Mouse (Mus musculus) heart, adult 11 months (tissue): ENCODE measurements around the gene Mov10l1.
A peak's percentile ranks its signal among the peaks of the same experiment; 100 is the strongest.

Experiments used
- DNase-seq: peaks from one replicate; pipeline ENCODE4 v3.0.0; 2022

The Mov10l1 gene

DNA sequence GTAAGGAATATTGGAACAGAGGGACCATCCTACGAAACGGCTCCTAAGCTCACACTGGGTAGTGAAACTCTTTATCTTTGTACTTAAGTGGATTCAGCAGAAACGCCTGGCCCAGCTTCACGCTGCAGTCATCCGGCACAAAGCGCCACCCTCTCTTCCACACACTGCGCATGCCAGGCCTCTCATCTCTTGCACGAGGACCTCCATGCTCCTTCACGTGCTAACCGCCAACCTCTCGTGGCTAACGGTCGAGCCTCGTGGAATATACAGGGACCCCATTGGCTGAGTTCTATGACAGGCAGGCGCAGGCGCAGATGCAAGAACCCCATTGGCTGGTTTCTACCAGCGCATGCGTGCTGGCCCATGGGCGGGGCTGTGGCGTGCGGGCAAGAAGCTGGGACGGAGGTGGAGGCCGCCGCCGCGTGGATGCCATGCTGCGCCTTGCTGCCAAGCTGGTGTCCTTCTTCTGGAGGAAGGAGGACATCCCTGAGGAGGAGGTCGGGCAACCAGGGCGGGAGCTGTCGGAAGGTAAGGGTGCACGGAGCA lies at the start of gene Mov10l1:
TSS of gene Mov10l1 (plus strand) at position 376 of the 546 bp plus-strand sequence.
- DNase-seq = peak; percentile 91

DNA sequence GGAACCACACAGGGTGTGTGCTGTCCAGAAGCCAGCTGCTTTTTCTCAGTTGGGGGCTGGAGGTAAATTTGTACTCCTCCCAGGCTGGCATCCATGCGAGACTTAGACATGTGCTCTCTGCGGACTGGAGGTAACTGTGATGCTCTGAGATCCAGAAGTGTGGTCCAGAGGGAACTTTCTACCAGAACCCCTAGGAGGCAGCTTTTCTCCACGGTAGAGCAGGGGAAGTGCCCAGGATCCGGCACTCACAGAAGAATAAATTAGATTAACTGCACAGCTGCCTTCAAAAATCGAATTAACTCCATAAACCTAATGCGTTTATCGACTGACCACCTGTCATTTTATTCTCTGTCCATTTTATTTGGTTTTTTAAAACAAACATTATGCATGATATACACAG lies 48.6 kb upstream of the Mov10l1 start:
- DNase-seq = peak; percentile 73

DNA sequence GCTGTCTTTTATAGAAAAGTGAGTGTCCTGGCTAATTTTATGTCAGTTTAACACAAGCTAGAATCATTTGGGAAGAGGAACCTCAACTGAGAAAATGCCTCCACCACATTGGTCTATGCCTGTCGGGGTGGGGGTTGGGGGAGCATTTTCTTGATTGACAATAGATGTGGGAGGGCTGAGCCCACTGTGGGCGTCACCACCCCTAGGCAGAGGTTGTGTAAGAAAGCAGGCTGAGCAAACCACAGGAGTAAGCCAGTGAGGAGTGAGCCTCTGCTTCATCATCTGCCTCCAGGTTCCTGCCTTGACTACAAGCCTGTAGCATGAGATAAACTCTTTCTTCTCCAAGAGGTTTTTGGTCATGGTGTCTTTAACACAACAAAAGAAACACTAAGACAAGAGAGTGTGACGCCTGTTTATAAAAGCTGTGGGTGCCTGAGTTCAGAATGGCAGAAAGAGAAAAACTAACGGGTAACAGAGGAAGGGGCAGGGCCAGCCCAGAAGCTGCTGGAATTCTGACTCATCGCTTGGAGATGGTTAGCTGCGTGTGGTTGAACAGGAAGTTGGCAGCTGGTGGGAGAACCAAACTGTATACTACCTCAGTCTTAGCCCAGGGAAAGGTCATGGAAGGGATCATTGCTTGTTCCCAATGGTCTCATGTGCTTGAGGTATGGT lies 46.0 kb upstream of the Mov10l1 start:
- DNase-seq = peak; percentile 81

DNA sequence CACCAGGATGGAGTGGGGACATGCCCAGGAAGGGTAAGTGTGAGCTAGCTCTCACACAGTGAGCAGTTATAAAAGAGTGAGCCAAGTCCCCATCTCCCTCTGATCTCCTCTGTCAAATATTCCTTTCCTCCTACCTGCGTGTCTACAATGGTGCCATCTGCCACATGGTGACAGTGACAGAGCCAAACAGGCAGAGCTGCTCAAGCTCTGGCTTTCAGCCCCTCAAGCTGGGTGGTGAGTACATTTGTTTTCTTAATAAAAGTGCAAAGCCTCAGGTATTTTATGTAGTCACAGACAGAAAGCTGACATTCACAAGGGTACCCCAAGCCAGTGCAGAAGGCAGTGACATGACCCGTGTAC lies 45.4 kb upstream of the Mov10l1 start:
- DNase-seq = peak; percentile 55

DNA sequence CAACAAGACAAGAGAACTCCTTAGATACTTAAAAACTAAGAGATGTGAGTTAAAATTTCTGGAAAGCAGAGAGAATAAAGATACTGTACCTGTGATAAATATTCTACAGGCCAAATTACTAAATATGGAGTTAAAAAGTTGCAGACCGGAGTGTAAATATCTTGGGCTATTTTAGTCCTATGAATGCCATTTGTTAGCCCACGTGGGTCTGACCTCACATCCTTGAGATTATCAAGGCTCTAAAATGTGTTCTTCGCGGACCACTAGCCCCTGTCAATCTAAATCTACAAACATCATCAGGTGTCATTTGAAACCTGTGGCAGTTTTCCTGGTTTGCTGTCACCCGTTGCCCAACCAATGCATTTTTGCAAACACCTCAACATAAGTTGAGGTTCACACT lies 39.9 kb upstream of the Mov10l1 start:
- peak; percentile 21 for DNase-seq

DNA sequence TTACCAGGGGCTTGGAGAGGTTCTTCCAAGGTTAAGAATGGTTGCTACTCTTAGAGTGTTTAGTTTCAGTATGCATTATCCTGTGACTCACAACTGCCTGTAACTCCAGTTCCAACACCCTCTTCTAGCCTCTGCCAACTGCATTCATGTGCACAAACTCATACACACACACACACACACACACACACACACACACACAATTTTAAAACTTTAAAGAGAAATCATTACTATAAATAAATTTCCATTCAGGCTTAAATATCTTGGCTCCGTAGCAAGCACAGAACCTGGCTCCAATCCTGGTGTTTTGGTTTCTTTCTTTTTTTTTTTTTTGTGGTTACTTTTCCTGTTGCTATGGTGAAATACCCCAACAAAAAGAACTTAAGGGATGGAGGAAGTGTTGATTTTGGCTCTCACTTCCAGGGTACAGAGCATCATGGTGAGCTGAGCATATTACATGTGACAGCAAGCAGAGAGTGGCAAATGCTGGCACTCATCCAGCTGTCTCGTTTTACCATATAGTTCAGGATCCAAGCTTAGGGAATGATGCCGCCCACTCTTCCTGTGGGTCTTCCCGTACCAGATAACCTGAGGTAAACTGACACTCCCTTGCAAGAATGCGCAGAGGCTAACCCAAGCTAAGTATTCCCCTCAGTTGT lies 38.7 kb upstream of the Mov10l1 start:
- DNase-seq = peak; percentile 88

DNA sequence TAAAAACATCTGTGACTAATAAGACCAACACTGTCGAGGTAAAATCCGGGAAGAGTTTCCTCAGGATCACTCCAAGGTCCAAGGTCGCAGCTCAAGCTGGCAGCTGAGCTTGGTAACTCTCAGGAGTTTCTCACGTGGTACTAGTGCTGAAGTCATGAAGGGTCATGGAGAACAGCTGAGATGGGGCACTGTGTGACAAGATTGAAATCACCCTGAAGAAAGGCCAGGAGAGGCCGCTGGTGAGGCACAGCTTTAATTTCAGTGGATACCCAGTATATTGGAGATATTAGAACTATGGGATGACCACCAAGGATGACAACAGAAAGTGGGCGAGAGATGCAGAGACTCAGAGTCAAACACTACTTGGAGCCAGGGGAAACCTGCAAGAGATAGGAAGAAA lies 35.9 kb upstream of the Mov10l1 start:
- peak; percentile 78 for DNase-seq

DNA sequence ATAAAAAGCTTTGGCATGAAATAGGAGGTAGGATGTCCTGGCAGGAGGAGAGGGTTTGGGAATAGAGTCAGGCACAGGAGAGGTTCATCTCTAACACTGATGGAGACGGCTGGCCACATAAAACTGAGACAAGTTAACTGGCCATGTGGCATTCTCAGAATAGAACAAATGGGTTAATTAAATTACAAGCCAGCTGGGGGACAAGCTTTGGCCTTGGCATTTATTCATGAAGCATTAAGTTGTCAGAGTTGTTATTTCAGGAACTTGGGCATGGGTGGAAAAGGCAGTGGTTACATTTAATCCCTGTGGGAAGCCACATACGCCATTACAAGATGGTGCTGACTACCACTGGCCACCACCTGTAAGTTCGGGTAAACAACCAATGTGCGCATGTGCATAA lies 31.5 kb upstream of the Mov10l1 start:
- no peak for DNase-seq

DNA sequence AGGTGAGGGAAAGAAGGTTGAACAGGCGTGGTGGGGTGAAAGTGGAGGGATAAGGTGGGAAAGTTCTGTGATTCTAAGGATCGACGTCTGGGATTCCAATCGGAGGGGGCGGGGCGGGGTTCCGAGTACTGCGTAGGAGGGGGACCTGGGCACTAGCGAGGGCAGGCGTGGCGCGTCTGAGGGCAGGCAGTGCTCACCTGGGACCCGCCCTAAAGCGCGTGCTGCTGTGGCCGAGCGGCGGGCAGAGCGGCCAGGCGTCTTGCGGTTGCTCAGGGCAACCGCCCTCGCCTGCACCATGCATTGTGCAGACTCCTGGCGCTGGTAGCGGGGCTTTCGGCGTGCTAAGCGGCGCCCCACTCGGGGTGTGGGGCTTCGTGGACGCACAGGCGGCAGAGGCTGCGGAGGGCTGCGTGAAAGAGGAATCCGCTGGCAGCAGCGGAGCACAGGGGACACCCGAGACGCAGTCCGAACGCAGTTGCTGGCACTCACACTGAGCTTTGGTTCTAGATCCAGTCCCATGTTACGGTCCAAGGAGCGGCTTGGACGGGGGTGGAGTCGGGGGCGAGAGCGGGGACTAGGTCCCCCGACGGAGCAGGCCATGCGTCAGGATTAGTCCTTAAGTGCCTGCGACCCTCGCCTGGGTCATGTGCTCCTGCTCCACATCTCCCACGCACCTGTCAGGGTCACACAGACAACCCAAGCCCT lies 28.2 kb upstream of the Mov10l1 start, which contains the start of gene Ttll8:
TSS of gene Ttll8 (minus strand) at position 51 of the 705 bp plus-strand sequence.
- DNase-seq = peak; percentile 82

DNA sequence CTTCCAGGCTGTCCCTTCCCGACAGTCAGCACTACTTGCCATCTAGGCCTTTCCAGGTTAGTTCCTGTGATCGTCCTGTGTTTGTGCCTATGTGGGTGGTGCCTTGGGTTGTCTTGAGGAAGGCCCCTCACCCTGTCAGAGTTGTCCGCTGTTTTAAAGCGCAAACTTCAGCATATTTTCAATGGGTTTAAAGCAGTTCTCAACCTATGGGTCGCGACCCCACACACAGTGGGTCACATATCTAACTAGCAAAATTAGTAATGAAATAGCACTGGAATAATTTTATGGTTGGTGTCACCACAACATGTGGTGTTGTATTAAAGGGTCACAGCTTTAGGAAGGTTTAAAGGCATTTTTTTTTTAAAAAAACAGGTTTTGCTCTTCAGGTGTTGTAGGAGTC lies 27.4 kb upstream of the Mov10l1 start:
- DNase-seq = peak; percentile 80

DNA sequence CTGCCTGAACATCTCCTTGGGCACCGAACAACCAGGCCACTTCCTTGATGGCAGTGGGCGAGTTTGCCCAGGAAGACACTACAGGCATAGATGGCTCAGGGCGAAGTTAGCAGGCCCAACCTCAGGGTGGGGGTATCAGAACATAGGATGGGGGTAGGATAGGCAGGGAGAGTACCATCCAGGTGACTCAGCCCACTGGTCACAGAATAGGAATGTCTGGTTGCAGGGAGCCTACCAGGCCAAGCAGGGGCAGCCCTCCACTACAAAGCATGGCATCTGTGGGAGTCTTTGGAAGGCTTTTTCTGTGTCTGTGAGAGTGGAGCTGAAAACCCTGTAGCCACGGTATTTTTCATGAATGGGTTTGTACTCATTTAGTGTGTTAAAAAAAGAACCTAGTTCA lies 25.2 kb upstream of the Mov10l1 start:
- DNase-seq = no peak

DNA sequence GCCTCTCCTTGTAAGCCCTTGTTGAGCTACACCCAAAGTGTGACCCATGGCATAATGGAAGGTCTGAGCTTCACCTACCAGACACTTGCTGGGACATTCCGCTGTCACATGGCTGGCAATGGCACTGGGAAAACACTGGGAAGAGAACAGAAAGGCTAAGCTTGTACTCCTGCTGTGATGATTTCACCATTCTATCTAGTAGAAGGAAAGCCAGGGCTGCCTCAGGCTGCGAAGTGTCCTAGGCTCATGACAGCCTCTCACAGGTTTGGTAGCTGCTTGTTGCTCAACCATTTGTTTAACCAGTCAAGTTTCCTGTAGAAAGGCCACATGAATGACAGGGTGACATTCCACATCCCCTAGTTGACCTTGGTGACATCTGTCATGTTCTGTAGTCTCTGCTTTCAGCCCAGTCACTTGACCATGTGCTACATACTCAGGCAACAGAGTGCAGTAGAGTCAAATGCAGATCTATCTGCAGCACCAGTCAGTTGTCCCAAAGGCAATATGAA lies 18.6 kb upstream of the Mov10l1 start:
- no peak for DNase-seq

DNA sequence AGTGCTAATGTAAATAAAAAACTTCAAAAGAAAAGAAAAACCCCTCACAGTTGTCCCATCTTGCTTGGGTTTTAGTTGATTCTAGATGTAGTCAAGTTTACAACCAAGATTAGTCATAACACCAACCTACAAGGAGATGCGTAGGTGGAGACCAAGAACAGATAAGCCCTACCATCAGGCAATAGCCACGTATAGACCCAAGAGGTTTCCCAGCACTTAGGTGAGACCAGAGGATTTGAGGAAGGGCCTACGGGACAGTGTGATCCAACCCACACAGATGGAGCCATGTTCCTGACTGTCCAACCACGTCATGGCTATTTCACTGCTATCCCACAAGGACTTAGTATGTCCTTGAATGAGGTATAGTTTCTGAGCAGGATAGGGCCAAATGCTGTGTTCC lies 10.4 kb upstream of the Mov10l1 start:
- no peak for DNase-seq

DNA sequence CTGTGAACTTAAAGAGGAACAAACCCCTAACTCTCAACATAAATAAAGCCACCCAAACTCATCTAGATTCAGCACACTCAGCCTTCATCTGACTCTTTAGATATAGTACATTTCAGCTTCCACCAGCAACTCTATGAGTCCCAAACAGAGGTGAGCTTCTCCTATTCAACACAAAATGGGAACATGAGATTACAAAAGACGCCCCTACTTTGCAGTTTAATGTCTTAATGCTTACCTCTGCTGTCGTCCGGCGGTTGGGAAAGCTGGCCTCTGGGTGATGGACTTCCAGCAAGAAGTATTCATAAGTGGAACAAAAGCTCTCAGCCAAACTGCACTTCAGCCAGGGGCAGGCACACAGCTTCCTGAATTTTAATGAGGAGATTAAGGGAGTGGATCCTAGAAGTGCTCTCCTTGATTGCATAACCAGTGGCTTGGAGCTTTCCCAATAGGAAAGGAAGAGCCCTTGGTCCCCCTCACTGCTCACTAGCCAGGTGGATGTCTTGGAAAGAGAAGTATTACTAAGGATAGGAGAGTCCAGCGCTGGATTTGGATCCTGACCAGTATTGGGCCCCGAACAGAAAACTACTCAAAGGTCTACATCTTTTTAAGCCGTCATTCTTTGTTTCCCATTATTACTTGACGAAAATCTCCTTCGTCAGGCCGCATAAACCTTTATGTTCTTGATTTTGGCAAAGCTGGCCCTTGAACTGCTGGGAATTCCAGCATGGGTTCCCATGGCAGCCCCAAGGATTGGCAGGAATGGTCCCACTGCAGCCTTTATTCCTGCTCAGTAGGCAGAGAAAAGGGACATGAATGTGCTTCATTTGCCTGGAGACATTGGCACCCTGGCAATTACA lies 4.2 kb upstream of the Mov10l1 start, which contains the start of gene Mlc1:
TSS of gene Mlc1 (minus strand) at position 727 of the 857 bp plus-strand sequence.
- no peak for DNase-seq

DNA sequence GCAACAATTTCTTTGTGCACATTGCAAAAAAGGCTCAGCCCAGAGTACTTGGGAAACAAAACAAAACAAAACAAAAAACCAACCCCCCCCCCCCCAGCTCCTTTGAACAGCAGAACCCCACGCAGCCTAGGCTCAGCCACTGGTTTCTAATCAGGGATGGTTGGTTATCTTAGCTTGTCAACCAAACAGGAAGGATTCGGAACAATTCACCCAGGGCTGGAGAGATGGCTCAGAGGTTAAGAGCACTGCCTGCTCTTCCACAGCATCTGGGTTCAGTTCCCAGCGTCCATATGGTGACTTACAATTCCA lies 3.6 kb upstream of the Mov10l1 start:
- DNase-seq = no peak

DNA sequence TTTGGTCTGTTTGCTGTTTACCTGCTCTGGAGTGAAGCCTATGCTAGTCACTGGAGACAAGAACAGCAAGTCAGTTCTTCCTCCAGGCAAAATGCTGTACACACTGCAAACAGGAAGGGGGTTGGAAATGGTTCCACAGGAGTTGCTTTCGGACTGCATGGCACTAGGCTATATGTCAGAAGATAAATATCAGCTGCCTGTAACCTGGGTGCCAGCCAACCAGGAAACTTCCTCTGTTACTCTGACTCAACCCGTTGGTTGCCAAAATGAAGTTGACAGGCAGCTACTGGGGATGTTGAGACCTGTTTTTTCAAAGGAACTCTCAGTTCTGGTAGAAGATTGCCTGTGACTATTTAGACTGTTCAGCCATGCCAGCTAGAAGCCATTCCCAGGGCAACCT lies 6.5 kb downstream of the Mov10l1 start:
- no peak for DNase-seq

DNA sequence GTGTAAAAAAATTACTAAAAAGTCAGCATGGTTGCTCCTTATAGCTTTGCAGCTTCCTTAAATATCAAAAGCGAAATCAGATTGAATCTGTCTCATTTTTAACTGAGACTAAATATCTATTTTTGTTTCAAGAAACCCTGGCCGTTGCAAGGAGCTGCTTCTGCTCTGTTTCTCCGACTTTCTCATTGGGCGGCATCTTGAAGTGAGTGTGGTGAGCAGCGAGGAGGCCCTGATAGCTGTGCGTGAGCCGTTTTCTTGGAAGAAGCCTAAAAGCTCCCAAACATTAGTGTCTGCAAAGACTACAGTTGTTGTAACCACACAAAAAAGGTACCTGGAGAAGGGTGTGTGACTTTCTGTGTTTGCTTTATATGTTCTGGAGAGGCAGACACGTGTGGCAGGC lies 15.9 kb downstream of the Mov10l1 start:
- no peak for DNase-seq

DNA sequence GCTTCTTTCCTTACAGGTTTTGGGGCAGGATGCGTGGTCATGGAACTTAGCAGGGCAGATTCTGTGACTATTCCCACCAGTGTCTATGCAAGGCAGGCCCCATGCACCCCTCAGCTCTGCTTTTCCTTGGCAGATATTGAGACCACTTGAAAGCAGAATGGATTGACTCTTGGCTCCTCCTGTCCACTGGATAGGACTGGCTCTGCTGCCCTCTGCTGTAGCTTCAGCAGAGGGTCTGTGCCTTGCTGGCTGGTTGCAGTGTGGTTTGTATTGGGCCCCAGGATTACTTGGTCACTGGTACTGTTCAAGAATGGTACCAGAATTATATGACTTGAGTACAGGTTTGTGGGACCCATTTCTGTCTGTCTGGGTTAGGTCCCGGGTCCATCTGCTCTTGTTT lies 16.4 kb downstream of the Mov10l1 start:
- DNase-seq = no peak

DNA sequence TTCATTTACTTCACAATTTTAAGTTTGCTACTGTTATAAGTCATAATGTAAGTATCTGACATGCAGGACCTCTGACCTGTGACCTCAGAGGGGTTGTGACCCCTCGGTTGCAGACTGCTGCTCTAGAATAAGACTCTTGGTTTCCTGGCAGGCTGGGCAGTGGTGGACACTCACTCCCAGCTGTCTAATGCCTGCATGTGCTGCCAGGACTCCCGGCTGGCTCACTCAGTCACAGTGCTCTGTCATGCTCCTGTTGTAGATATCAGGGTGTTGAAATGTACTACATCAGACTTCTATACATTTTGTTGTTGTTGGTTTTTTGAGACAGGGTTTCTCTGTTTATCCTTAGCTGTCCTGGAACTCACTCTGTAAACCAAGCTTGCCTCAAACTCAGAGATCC lies 17.7 kb downstream of the Mov10l1 start:
- DNase-seq = no peak

DNA sequence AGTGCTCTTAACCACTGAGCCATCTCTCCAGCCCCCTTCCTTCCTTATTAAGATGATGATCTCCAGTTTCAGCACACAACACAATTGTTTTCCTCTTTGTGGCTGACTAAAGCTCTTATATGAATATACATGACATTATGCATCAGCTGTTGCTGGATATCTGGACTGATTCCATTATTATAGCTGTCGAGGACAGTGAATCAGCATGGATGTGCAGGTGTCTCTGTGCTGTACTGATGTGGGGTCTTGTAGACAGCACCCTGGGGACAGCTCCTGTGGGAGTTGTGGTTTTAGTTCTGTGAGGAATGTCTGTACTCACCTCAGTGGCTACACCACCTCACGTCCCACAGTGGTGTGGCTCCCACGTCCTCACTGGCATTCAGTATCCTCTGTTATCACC lies 18.5 kb downstream of the Mov10l1 start:
- DNase-seq = no peak

DNA sequence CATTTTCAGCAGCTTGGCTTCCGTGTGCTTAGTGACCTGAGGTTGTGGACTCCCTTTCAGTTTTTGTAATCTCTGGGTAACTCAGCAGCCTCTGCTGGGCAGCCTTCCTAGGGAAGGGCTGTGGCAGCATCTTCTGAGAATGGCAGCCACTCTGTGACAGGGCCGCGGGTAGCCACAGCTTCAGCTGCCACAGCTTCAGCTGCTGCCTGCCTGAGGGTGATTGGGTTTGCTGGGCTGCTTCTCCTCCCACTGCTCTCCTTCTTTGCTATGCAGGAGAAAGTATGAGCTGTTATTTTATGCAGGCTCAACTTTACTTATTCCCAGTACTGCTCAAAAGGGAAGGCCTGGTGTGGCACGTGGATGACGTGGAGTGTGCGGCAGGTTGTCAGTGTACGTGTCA lies 24.3 kb downstream of the Mov10l1 start:
- DNase-seq = no peak

DNA sequence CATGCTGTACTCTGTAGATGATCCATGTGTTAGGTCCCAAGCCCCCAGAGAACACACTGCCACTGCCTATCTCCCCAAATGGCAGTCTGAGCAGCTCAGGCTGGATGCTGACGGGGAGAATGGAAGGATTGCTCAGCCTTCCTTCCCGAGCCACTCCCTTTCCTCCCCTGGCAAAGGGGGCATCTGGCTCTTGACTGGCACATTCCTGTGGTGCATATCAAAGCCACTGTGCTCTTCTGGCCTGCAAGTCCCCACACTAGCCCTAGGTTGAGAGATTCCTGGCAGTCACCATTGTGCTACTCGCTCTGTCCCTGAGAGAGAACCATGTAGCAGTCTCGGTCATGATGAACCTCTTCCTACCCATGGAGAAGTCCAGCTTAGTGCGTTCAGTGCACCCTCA lies 25.1 kb downstream of the Mov10l1 start:
- no peak for DNase-seq

DNA sequence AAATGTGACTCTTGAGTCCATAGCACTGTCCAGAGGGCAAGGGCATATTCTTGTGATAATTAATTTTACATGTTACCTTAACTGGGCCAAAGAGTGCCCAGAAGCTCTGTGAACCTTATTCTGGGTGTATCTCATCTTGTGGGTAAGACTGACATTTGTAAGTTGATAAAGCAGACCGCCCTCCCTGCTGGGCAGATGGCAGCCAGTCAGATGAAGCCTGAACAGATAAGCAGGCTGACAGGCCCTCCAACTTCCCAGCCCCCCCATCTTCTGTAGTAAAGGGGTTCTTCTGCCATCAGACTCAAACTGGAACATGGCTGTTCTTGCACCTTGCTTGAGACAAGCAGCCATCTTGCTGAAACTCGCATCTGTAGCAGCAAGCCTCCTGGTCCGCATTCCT lies 34.0 kb downstream of the Mov10l1 start:
- peak; percentile 78 for DNase-seq
